10 mouse cellular contexts compared by ENCODE assay signal in the genomic region with DNA sequence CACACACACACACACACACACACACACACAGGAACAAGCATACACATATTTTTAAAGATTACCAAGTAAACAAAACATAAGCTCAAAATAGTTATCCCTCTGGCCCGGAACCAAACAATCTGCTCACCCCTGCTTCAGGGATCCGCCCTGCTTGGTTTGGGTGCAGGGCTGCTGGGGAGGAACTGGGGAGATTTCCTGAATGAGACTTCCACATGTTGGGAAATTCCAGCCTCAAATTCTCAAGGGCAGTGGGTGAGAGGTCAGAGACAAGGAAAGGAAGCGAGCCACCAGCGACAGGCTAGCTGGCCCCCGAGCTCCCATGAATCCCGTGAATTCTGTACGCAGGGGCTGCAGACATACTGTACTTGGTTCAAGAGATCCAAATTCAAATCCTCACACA. TPM values are rescaled to one million over a fixed set of nuclear protein-coding genes. Genes with fewer than 3 reads are reported as not detected.
DNase-seq lines count a peak whose midpoint lies in the region; ATAC-seq and TF ChIP-seq lines count a peak whose summit lies in the region.
"Had no signal": no experiment of that assay in that cellular context is flagged by ENCODE, and none has a peak within 500 bp of the region (broad histone marks: within the 10 kb centered on the region; RNA-seq: fewer than 3 reads in every experiment).

No protein-coding gene starts in this region.

- no peak overlapping the region for H3K4me2 ChIP-seq in liver, embryonic 12.5 days
- H3K4me2 ChIP-seq in midbrain, postnatal 0 days (ENCODE audit: low read depth, low read length, poor library complexity, severe bottlenecking) = no peak overlapping the region

- no peaks in the 10 kb centered on the region for H3K4me1 ChIP-seq in liver, embryonic 12.5 days
- peaks cover 2% of the 10 kb centered on the region; the same call in 1 of the 2 replicates for H3K4me1 ChIP-seq in kidney, adult 2 months (ENCODE audit: control insufficient read depth, insufficient read depth, low read length)
- H3K4me1 ChIP-seq in midbrain, postnatal 0 days (ENCODE audit: insufficient read depth, low read length) = peaks cover 6% of the 10 kb centered on the region; the same call in 1 of the 2 replicates
- no peaks in the 10 kb centered on the region for H3K4me1 ChIP-seq in thymus, adult 2 months (replicated peaks; ENCODE audit: control insufficient read depth, insufficient read depth, low read length)

- peak; percentile 9 for DNase-seq in liver
- DNase-seq in embryo, embryonic 10.5 days (ENCODE audit: low spot score) = peak; percentile 21
- peak; percentile 86 for DNase-seq in kidney, adult 2 months
- peak; percentile 69 to 84 for DNase-seq in lung, postnatal 4 days
- no peak for DNase-seq in midbrain, postnatal 0 days (ENCODE audit: low spot score)
- no peak for DNase-seq in layer of hippocampus, postnatal 10 days (ENCODE audit: low spot score in 2 of 2)
- no peak for DNase-seq in thymus, adult 2 months
- DNase-seq: cerebellum, adult 18-20 months; thymus, postnatal 36 days had no signal

- no peak for TF ChIP-seq POLR2A in kidney, adult 2 months (IDR thresholded peaks at IDR 0.05; ENCODE audit: low read depth, low read length)
- no peak for TF ChIP-seq POLR2A in thymus, adult 2 months (IDR thresholded peaks at IDR 0.05; ENCODE audit: control insufficient read depth, extremely low read depth, insufficient read depth, low read length, poor library complexity)

- WGBS in liver, embryonic 12.5 days (ENCODE audit: insufficient replicate concordance) = 60% methylated on average over 7 of the region's 7 CpGs
- WGBS in kidney, adult 2 months = 59% methylated on average over 7 of the region's 7 CpGs
- WGBS in midbrain, postnatal 0 days = 87% methylated on average over 7 of the region's 7 CpGs
- 93% methylated on average over 7 of the region's 7 CpGs for whole genome bisulfite sequencing in thymus, adult 2 months

- H3K9me3 ChIP-seq in liver, embryonic 12.5 days (replicated peaks) = no peaks in the 10 kb centered on the region
- H3K9me3 ChIP-seq in midbrain, postnatal 0 days (ENCODE audit: low read length) = no peaks in the 10 kb centered on the region

- H3K36me3 ChIP-seq in liver, embryonic 12.5 days = no peaks in the 10 kb centered on the region
- H3K36me3 ChIP-seq in kidney, adult 2 months (ENCODE audit: control insufficient read depth, insufficient read depth, low read length) = no peaks in the 10 kb centered on the region
- 0 out of 2 replicates have a peak, but pooled peaks cover 5% of the 10 kb centered on the region for H3K36me3 ChIP-seq in midbrain, postnatal 0 days (ENCODE audit: insufficient read depth, low read length)
- H3K36me3 ChIP-seq in thymus, adult 2 months (ENCODE audit: control insufficient read depth, insufficient read depth, low read length) = no peaks in the 10 kb centered on the region

- no peak for ATAC-seq in liver, embryonic 12.5 days
- ATAC-seq in midbrain, postnatal 0 days (ENCODE audit: low FRiP score) = no peak

- no peak overlapping the region for H3K4me3 ChIP-seq in liver, embryonic 12.5 days
- no peak overlapping the region for H3K4me3 ChIP-seq in kidney, adult 2 months (ENCODE audit: insufficient read depth, low read depth, low read length)
- H3K4me3 ChIP-seq in midbrain, postnatal 0 days (ENCODE audit: low read depth, low read length) = no peak overlapping the region
- no peak overlapping the region for H3K4me3 ChIP-seq in thymus, adult 2 months (ENCODE audit: control insufficient read depth, insufficient read depth, low read length)

- H3K27ac ChIP-seq in liver, embryonic 12.5 days = no peak overlapping the region
- H3K27ac ChIP-seq in kidney, adult 2 months (ENCODE audit: insufficient read depth, low read depth, low read length) = peak overlapping the region; percentile 62
- H3K27ac ChIP-seq in midbrain, postnatal 0 days (ENCODE audit: low read depth, low read length) = no peak overlapping the region
- no peak overlapping the region for H3K27ac ChIP-seq in thymus, adult 2 months (ENCODE audit: control insufficient read depth, insufficient read depth, low read length)

- H3K9ac ChIP-seq in liver, embryonic 12.5 days = no peak overlapping the region
- no peak overlapping the region for H3K9ac ChIP-seq in midbrain, postnatal 0 days (replicated peaks; ENCODE audit: low read length, poor library complexity, severe bottlenecking)

- no peaks in the 10 kb centered on the region for H3K27me3 ChIP-seq in liver, embryonic 12.5 days (replicated peaks)
- H3K27me3 ChIP-seq in kidney, adult 2 months (replicated peaks; ENCODE audit: control insufficient read depth, insufficient read depth, low read length) = no peaks in the 10 kb centered on the region
- H3K27me3 ChIP-seq in midbrain, postnatal 0 days (ENCODE audit: insufficient read depth, low read length) = no peaks in the 10 kb centered on the region
- no peaks in the 10 kb centered on the region for H3K27me3 ChIP-seq in thymus, adult 2 months (ENCODE audit: control insufficient read depth, insufficient read depth, low read length)

- TF ChIP-seq CTCF in kidney, adult 2 months (conservative IDR thresholded peaks at IDR 0.05; ENCODE audit: insufficient read depth, insufficient read length, low read depth, low read length) = no peak
- no peak for TF ChIP-seq CTCF in midbrain, postnatal 0 days (IDR thresholded peaks at IDR 0.05)
- no peak for TF ChIP-seq CTCF in thymus, adult 2 months (IDR thresholded peaks at IDR 0.05; ENCODE audit: borderline replicate concordance, control insufficient read depth, extremely low read depth, insufficient read depth, low read length, poor library complexity)

RNA-seq across cellular contexts. Expression of gene Rnf144a, which starts 58.9 kb away (rescaled TPM):
- 3.1 and 4.1 TPM in 2 replicates for polyA plus RNA-seq in liver, embryonic 12.5 days (2016; fragmentation: Nextera tagmentation; extraction: Ambion mirVana)
- polyA plus RNA-seq in kidney, adult 2 months (2012; rRNA removed) = 12.6 and 12.7 TPM in 2 replicates
- total RNA-seq in midbrain, postnatal 0 days (2014; rRNA removed) = 32.0 TPM in 2 replicates
- 20.3 and 22.0 TPM in 2 replicates for polyA plus RNA-seq in midbrain, postnatal 0 days (2015; fragmentation: Nextera tagmentation; extraction: Ambion mirVana)
- 10 to 100 TPM; 35.1 to 39.0 TPM for total RNA-seq in layer of hippocampus, postnatal 10 days (2021)
- polyA plus RNA-seq in thymus, adult 2 months (2012; rRNA removed) = 12.0 and 14.6 TPM in 2 replicates

Comparison
In these comparisons a context has a peak if more than half of its experiments do, and no peak if none do; other contexts are left out.
1. DNase-seq: peak in liver (single experiment), embryo, embryonic 10.5 days (single experiment), kidney, adult 2 months (single experiment) and lung, postnatal 4 days (2 of 2); none in midbrain, postnatal 0 days (single experiment), layer of hippocampus, postnatal 10 days (0 of 2) and thymus, adult 2 months (single experiment).